Mouse (Mus musculus): ENCODE results near the gene Utrn. TPM values are rescaled to one million over a fixed set of nuclear protein-coding genes. Genes with fewer than 3 reads are reported as not detected.

Utrn gene
- polyA plus RNA-seq, 1 experiment from 2014 or later: 68.5 TPM

- peaks cover 4% of the 10 kb centered on the region; the same call in 1 of the 2 replicates for H3K36me3 ChIP-seq (ENCODE audit: control insufficient read depth, insufficient read depth, low read length)
- H3K9me3 ChIP-seq (replicated peaks; ENCODE audit: control insufficient read depth, low read length): no peaks in the 10 kb centered on the region
- no peak overlapping the region for H3K9ac ChIP-seq (ENCODE audit: low read depth, low read length)
- H3K4me3 ChIP-seq (ENCODE audit: low read depth, low read length): no peak overlapping the region
- no peak overlapping the region for H3K27ac ChIP-seq (ENCODE audit: low read depth, low read length)
- H3K4me1 ChIP-seq (ENCODE audit: control insufficient read depth, insufficient read depth, low read length): no peaks in the 10 kb centered on the region
- H3K4me2 ChIP-seq: no peak overlapping the region
- no peak for ATAC-seq (replicated peaks; ENCODE audit: insufficient number of reproducible peaks, low FRiP score, low TSS enrichment)
- H3K27me3 ChIP-seq (ENCODE audit: control insufficient read depth, insufficient read depth, low read length): no peaks in the 10 kb centered on the region
- 91% methylated on average over 1 of the region's 1 CpGs for WGBS (ENCODE audit: insufficient replicate concordance)
Measured at GRCm38 (mm10) chr10:12535272-12535671, 333.9 kb downstream of the Utrn start.

- H3K4me1 ChIP-seq (ENCODE audit: control insufficient read depth, insufficient read depth, low read length): no peaks in the 10 kb centered on the region
- H3K36me3 ChIP-seq (ENCODE audit: control insufficient read depth, insufficient read depth, low read length): peaks cover 4% of the 10 kb centered on the region; the same call in 1 of the 2 replicates
- H3K4me2 ChIP-seq: no peak overlapping the region
- H3K9me3 ChIP-seq (replicated peaks; ENCODE audit: control insufficient read depth, low read length): no peaks in the 10 kb centered on the region
- H3K4me3 ChIP-seq (ENCODE audit: low read depth, low read length): no peak overlapping the region
- no peak overlapping the region for H3K9ac ChIP-seq (ENCODE audit: low read depth, low read length)
- no peaks in the 10 kb centered on the region for H3K27me3 ChIP-seq (ENCODE audit: control insufficient read depth, insufficient read depth, low read length)
- 68% methylated on average over 3 of the region's 3 CpGs for WGBS (ENCODE audit: insufficient replicate concordance)
- H3K27ac ChIP-seq (ENCODE audit: low read depth, low read length): no peak overlapping the region
- no peak for ATAC-seq (replicated peaks; ENCODE audit: insufficient number of reproducible peaks, low FRiP score, low TSS enrichment)
Measured at GRCm38 (mm10) chr10:12534801-12535200, 334.4 kb downstream of the Utrn start.

DNA sequence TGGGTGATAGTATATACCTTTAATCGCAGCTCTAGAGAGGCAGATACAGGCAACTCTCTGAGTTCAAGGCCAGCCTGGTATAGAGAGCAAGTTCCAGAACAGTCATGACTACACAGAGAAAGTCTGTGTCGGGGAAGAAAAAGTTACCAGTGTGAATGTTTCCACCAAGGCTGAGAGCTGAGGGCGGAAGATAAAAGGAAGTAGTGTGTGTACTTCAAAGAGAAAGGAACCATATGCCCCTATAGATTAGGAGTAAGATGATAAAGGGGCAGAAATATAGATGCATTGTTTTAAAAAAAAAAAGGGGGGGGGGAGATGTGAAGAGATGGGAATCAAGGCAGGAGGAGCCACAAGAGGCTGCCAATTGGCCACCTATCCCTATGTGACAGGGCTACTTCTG is 334.9 kb downstream of the Utrn start:
- no peak overlapping the region for H3K9ac ChIP-seq (ENCODE audit: low read depth, low read length)
- no peaks in the 10 kb centered on the region for H3K9me3 ChIP-seq (replicated peaks; ENCODE audit: control insufficient read depth, low read length)
- H3K27me3 ChIP-seq (ENCODE audit: control insufficient read depth, insufficient read depth, low read length): no peaks in the 10 kb centered on the region
- no peak overlapping the region for H3K4me2 ChIP-seq
- ATAC-seq (replicated peaks; ENCODE audit: insufficient number of reproducible peaks, low FRiP score, low TSS enrichment): no peak
- 67% methylated on average over 3 of the region's 3 CpGs for WGBS (ENCODE audit: insufficient replicate concordance)
- H3K27ac ChIP-seq (ENCODE audit: low read depth, low read length): no peak overlapping the region
- no peaks in the 10 kb centered on the region for H3K4me1 ChIP-seq (ENCODE audit: control insufficient read depth, insufficient read depth, low read length)
- H3K4me3 ChIP-seq (ENCODE audit: low read depth, low read length): no peak overlapping the region
- H3K36me3 ChIP-seq (ENCODE audit: control insufficient read depth, insufficient read depth, low read length): peaks cover 4% of the 10 kb centered on the region; the same call in 1 of the 2 replicates

DNA sequence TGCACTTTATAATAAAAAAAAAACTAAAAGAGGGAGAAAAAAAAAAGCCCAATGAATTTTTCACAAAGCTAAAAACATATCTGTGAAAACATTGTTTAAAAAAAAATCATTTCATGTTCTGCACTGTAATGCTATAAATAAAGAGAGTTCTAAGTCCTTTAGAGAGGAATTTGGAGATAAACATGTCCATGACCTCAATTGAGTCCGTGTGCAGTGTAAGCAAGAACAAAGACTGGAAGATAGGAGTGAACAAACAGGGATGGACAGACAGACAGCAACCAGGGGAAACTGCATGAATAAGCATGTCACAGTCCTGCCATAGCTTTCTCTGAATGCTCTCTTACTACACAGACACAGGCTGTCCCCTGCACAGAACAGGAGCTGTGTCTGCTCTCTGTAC is 347.1 kb downstream of the Utrn start:
- Histone ChIP-seq H3K27me3 (ENCODE audit: control insufficient read depth, insufficient read depth, low read length) (no peaks in the 10 kb centered on the region), H3K9me3 (replicated peaks; ENCODE audit: control insufficient read depth, low read length) (no peaks in the 10 kb centered on the region; the same call in 1 of the 2 replicates), H3K27ac (ENCODE audit: low read depth, low read length) (no peak overlapping the region), H3K4me1 (ENCODE audit: control insufficient read depth, insufficient read depth, low read length) (no peaks in the 10 kb centered on the region), H3K4me3 (ENCODE audit: low read depth, low read length) (no peak overlapping the region), H3K4me2 (no peak overlapping the region), H3K36me3 (ENCODE audit: control insufficient read depth, insufficient read depth, low read length) (peaks cover 3% of the 10 kb centered on the region; the same call in 1 of the 2 replicates), H3K9ac (ENCODE audit: low read depth, low read length) (no peak overlapping the region)
- WGBS (ENCODE audit: insufficient replicate concordance): 46% methylated on average over 1 of the region's 1 CpGs
- ATAC-seq (replicated peaks; ENCODE audit: insufficient number of reproducible peaks, low FRiP score, low TSS enrichment): no peak

GRCm38 (mm10) chr10:12518162-12518561 is 351.0 kb downstream of the Utrn start:
- Histone ChIP-seq H3K36me3 (ENCODE audit: control insufficient read depth, insufficient read depth, low read length) (peaks cover under 1% of the 10 kb centered on the region; the same call in 1 of the 2 replicates), H3K27me3 (ENCODE audit: control insufficient read depth, insufficient read depth, low read length) (no peaks in the 10 kb centered on the region), H3K4me1 (ENCODE audit: control insufficient read depth, insufficient read depth, low read length) (no peaks in the 10 kb centered on the region), H3K27ac (ENCODE audit: low read depth, low read length) (no peak overlapping the region), H3K4me2 (no peak overlapping the region), H3K9me3 (replicated peaks; ENCODE audit: control insufficient read depth, low read length) (no peaks in the 10 kb centered on the region), H3K4me3 (ENCODE audit: low read depth, low read length) (no peak overlapping the region), H3K9ac (ENCODE audit: low read depth, low read length) (no peak overlapping the region)
- ATAC-seq (replicated peaks; ENCODE audit: insufficient number of reproducible peaks, low FRiP score, low TSS enrichment): no peak
- WGBS (ENCODE audit: insufficient replicate concordance): 57% methylated on average over 3 of the region's 3 CpGs

DNA sequence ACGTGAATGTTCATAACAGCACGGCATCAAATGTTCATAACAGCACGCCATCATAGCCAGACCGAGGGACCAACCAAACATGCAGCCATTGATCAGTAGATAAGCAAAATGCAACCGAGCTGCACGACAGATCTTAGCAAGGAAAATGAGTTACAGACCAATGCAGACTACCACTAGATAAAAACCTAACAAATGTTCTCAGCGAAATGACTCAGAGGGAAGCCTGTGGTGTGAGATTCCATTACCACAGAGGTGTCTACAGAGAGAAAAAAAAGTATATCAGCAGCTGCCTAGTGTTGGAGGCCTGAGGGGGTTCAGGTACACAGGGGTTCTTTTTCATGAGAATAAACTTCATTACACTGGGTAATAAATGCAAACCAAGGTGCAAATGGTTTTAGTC is 363.6 kb downstream of the Utrn start:
- Histone ChIP-seq H3K36me3 (ENCODE audit: control insufficient read depth, insufficient read depth, low read length) (no peaks in the 10 kb centered on the region), H3K27me3 (ENCODE audit: control insufficient read depth, insufficient read depth, low read length) (no peaks in the 10 kb centered on the region), H3K9ac (ENCODE audit: low read depth, low read length) (no peak overlapping the region), H3K27ac (ENCODE audit: low read depth, low read length) (no peak overlapping the region), H3K4me2 (no peak overlapping the region), H3K4me3 (ENCODE audit: low read depth, low read length) (no peak overlapping the region), H3K9me3 (replicated peaks; ENCODE audit: control insufficient read depth, low read length) (no peaks in the 10 kb centered on the region), H3K4me1 (ENCODE audit: control insufficient read depth, insufficient read depth, low read length) (peaks cover 5% of the 10 kb centered on the region; the same call in 1 of the 2 replicates)
- ATAC-seq (replicated peaks; ENCODE audit: insufficient number of reproducible peaks, low FRiP score, low TSS enrichment): no peak
- WGBS (ENCODE audit: insufficient replicate concordance): 73% methylated on average over 7 of the region's 7 CpGs

DNA sequence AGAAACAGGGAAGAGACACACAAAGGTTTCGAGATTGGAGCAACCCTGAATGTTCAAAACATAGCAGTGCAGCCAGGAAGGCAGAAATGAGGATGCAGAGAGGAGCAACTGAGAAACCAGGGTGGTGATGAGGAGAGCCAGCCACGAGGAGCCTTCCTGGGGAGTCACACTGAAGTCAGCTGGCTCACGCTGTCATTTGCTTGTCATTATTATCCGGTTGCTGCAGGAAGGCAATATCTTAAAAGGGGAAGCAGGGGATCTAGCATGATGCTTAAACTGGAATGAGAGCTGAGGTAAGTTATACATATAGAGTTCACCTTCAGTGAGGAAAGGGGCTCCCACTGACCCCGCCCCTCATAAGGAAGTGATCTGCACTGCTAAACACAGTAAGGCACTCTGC is 368.7 kb downstream of the Utrn start:
- Histone ChIP-seq H3K27me3 (ENCODE audit: control insufficient read depth, insufficient read depth, low read length) (no peaks in the 10 kb centered on the region), H3K4me3 (ENCODE audit: low read depth, low read length) (no peak overlapping the region), H3K9ac (ENCODE audit: low read depth, low read length) (no peak overlapping the region), H3K4me1 (ENCODE audit: control insufficient read depth, insufficient read depth, low read length) (peaks cover 12% of the 10 kb centered on the region), H3K27ac (ENCODE audit: low read depth, low read length) (no peak overlapping the region), H3K36me3 (ENCODE audit: control insufficient read depth, insufficient read depth, low read length) (no peaks in the 10 kb centered on the region), H3K4me2 (no peak overlapping the region), H3K9me3 (replicated peaks; ENCODE audit: control insufficient read depth, low read length) (no peaks in the 10 kb centered on the region)
- ATAC-seq (replicated peaks; ENCODE audit: insufficient number of reproducible peaks, low FRiP score, low TSS enrichment): no peak
- 88% methylated on average over 5 of the region's 5 CpGs for WGBS (ENCODE audit: insufficient replicate concordance)

DNA sequence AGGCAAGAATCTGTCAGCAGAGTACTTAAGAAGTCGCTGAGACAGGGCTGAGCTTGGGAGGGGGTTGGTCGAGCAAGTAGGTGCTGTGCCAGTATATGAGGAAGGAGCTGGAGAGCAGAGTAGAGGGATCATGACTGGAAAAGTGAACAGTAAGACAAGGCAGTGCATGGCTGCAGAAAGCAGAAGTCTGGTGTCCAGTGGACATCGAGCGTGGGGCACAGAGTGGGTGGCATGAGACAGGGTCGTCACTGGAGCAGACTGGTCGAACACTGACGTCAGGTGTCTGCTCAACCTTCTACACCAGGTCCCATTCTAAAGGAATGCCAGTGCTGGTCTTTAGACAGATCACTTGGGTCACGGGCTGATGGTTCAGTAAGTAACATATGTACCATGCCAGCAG is 371.6 kb downstream of the Utrn start:
- Histone ChIP-seq H3K27ac (ENCODE audit: low read depth, low read length) (no peak overlapping the region), H3K27me3 (ENCODE audit: control insufficient read depth, insufficient read depth, low read length) (no peaks in the 10 kb centered on the region), H3K9me3 (replicated peaks; ENCODE audit: control insufficient read depth, low read length) (no peaks in the 10 kb centered on the region), H3K4me2 (no peak overlapping the region), H3K36me3 (ENCODE audit: control insufficient read depth, insufficient read depth, low read length) (no peaks in the 10 kb centered on the region), H3K4me1 (ENCODE audit: control insufficient read depth, insufficient read depth, low read length) (peaks cover 9% of the 10 kb centered on the region), H3K9ac (ENCODE audit: low read depth, low read length) (no peak overlapping the region), H3K4me3 (ENCODE audit: low read depth, low read length) (no peak overlapping the region)
- 67% methylated on average over 8 of the region's 8 CpGs for WGBS (ENCODE audit: insufficient replicate concordance)
- no peak for ATAC-seq (replicated peaks; ENCODE audit: insufficient number of reproducible peaks, low FRiP score, low TSS enrichment)

GRCm38 (mm10) chr10:12489551-12490177 is 379.5 kb downstream of the Utrn start:
- Histone ChIP-seq H3K4me2 (no peak overlapping the region), H3K36me3 (ENCODE audit: control insufficient read depth, insufficient read depth, low read length) (no peaks in the 10 kb centered on the region), H3K27me3 (ENCODE audit: control insufficient read depth, insufficient read depth, low read length) (no peaks in the 10 kb centered on the region), H3K27ac (ENCODE audit: low read depth, low read length) (no peak overlapping the region), H3K9ac (ENCODE audit: low read depth, low read length) (no peak overlapping the region), H3K4me3 (ENCODE audit: low read depth, low read length) (no peak overlapping the region), H3K9me3 (replicated peaks; ENCODE audit: control insufficient read depth, low read length) (no peaks in the 10 kb centered on the region), H3K4me1 (ENCODE audit: control insufficient read depth, insufficient read depth, low read length) (no peaks in the 10 kb centered on the region)
- WGBS (ENCODE audit: insufficient replicate concordance): 58% methylated on average over 4 of the region's 4 CpGs
- no peak for ATAC-seq (replicated peaks; ENCODE audit: insufficient number of reproducible peaks, low FRiP score, low TSS enrichment)
